Mouse (Mus musculus): ENCODE results near the gene Gsto1. TPM values are rescaled to one million over a fixed set of nuclear protein-coding genes. Genes with fewer than 3 reads are reported as not detected.
A peak's percentile ranks its signal among the peaks of the same experiment; 100 is the strongest.

Gsto1 gene
- total and polyA plus RNA-seq, 2 experiments: 116 to 149 TPM

- H3K9ac ChIP-seq (ENCODE audit: low read depth, low read length): no peak overlapping the region
- DNase-seq (ENCODE audit: extremely low read depth, low read depth, low spot score): no peak
- peaks cover 3% of the 10 kb centered on the region; the same call in 1 of the 2 replicates for H3K4me1 ChIP-seq (ENCODE audit: control insufficient read depth, insufficient read depth, low read length)
- H3K36me3 ChIP-seq (ENCODE audit: control insufficient read depth, insufficient read depth, low read length): peaks cover 4% of the 10 kb centered on the region; the same call in 1 of the 2 replicates
- H3K4me3 ChIP-seq (ENCODE audit: insufficient read depth, low read depth, low read length): no peak overlapping the region
- 89% methylated on average over 3 of the region's 3 CpGs for WGBS
- no peaks in the 10 kb centered on the region for H3K27me3 ChIP-seq (ENCODE audit: control insufficient read depth, insufficient read depth, low read length)
- TF ChIP-seq POLR2A (IDR thresholded peaks at IDR 0.05; ENCODE audit: extremely low read depth, insufficient read depth, low read length) (no peak), CTCF (IDR thresholded peaks at IDR 0.05; ENCODE audit: low read depth, low read length) (no peak)
- H3K79me2 ChIP-seq (ENCODE audit: control insufficient read depth, insufficient read depth, low read length): no peaks in the 10 kb centered on the region
- H3K27ac ChIP-seq (replicated peaks; ENCODE audit: insufficient read depth, low read depth, low read length): no peak overlapping the region
These were observed 1.7 kb upstream of the Gsto1 start for GRCm38 (mm10) chr19:47853053-47853452.

- no peaks in the 10 kb centered on the region for H3K79me2 ChIP-seq (ENCODE audit: control insufficient read depth, insufficient read depth, low read length)
- peaks cover 11% of the 10 kb centered on the region for H3K36me3 ChIP-seq (ENCODE audit: control insufficient read depth, insufficient read depth, low read length)
- no peaks in the 10 kb centered on the region for H3K27me3 ChIP-seq (ENCODE audit: control insufficient read depth, insufficient read depth, low read length)
- 0 out of 2 replicates have a peak overlapping the region, but pooled peaks have one; percentile 3 for H3K9ac ChIP-seq (ENCODE audit: low read depth, low read length)
- no peak overlapping the region for H3K27ac ChIP-seq (replicated peaks; ENCODE audit: insufficient read depth, low read depth, low read length)
- peak overlapping the region; percentile 92 for H3K4me3 ChIP-seq (ENCODE audit: insufficient read depth, low read depth, low read length)
- H3K4me1 ChIP-seq (ENCODE audit: control insufficient read depth, insufficient read depth, low read length): peaks cover 3% of the 10 kb centered on the region; the same call in 1 of the 2 replicates
- 38% methylated on average over 13 of the region's 13 CpGs for WGBS
- no peak for DNase-seq (ENCODE audit: extremely low read depth, low read depth, low spot score)
- TF ChIP-seq POLR2A (IDR thresholded peaks at IDR 0.05; ENCODE audit: extremely low read depth, insufficient read depth, low read length): no peak
- no peak for TF ChIP-seq CTCF (IDR thresholded peaks at IDR 0.05; ENCODE audit: low read depth, low read length)
These were observed 597 bp upstream of the Gsto1 start for GRCm38 (mm10) chr19:47853951-47854795.

GRCm38 (mm10) chr19:47857957-47858942, 3.5 kb downstream of the Gsto1 start:
- Histone ChIP-seq H3K27ac (replicated peaks; ENCODE audit: insufficient read depth, low read depth, low read length) (no peak overlapping the region), H3K9ac (ENCODE audit: low read depth, low read length) (no peak overlapping the region), H3K4me3 (ENCODE audit: insufficient read depth, low read depth, low read length) (no peak overlapping the region), H3K79me2 (ENCODE audit: control insufficient read depth, insufficient read depth, low read length) (no peaks in the 10 kb centered on the region), H3K36me3 (ENCODE audit: control insufficient read depth, insufficient read depth, low read length) (peaks cover 31% of the 10 kb centered on the region), H3K4me1 (ENCODE audit: control insufficient read depth, insufficient read depth, low read length) (peaks cover 3% of the 10 kb centered on the region; the same call in 1 of the 2 replicates), H3K27me3 (ENCODE audit: control insufficient read depth, insufficient read depth, low read length) (no peaks in the 10 kb centered on the region)
- WGBS: 93% methylated on average over 18 of the region's 18 CpGs
- DNase-seq (ENCODE audit: extremely low read depth, low read depth, low spot score): no peak
- TF ChIP-seq POLR2A (IDR thresholded peaks at IDR 0.05; ENCODE audit: extremely low read depth, insufficient read depth, low read length) (no peak), CTCF (IDR thresholded peaks at IDR 0.05; ENCODE audit: low read depth, low read length) (no peak)

GRCm38 (mm10) chr19:47859180-47859579, 4.4 kb downstream of the Gsto1 start:
- no peak overlapping the region for H3K9ac ChIP-seq (ENCODE audit: low read depth, low read length)
- TF ChIP-seq CTCF (IDR thresholded peaks at IDR 0.05; ENCODE audit: low read depth, low read length): no peak
- no peak for TF ChIP-seq POLR2A (IDR thresholded peaks at IDR 0.05; ENCODE audit: extremely low read depth, insufficient read depth, low read length)
- no peaks in the 10 kb centered on the region for H3K79me2 ChIP-seq (ENCODE audit: control insufficient read depth, insufficient read depth, low read length)
- H3K27ac ChIP-seq (replicated peaks; ENCODE audit: insufficient read depth, low read depth, low read length): no peak overlapping the region
- no peak for DNase-seq (ENCODE audit: extremely low read depth, low read depth, low spot score)
- H3K4me3 ChIP-seq (ENCODE audit: insufficient read depth, low read depth, low read length): no peak overlapping the region
- H3K36me3 ChIP-seq (ENCODE audit: control insufficient read depth, insufficient read depth, low read length): peaks cover 32% of the 10 kb centered on the region
- peaks cover 3% of the 10 kb centered on the region; the same call in 1 of the 2 replicates for H3K4me1 ChIP-seq (ENCODE audit: control insufficient read depth, insufficient read depth, low read length)
- 93% methylated on average over 8 of the region's 8 CpGs for WGBS
- no peaks in the 10 kb centered on the region for H3K27me3 ChIP-seq (ENCODE audit: control insufficient read depth, insufficient read depth, low read length)

- TF ChIP-seq POLR2A (IDR thresholded peaks at IDR 0.05; ENCODE audit: extremely low read depth, insufficient read depth, low read length): no peak
- no peak for TF ChIP-seq CTCF (IDR thresholded peaks at IDR 0.05; ENCODE audit: low read depth, low read length)
- H3K27me3 ChIP-seq (ENCODE audit: control insufficient read depth, insufficient read depth, low read length): no peaks in the 10 kb centered on the region
- no peaks in the 10 kb centered on the region for H3K79me2 ChIP-seq (ENCODE audit: control insufficient read depth, insufficient read depth, low read length)
- no peaks in the 10 kb centered on the region for H3K4me1 ChIP-seq (ENCODE audit: control insufficient read depth, insufficient read depth, low read length)
- peaks cover 34% of the 10 kb centered on the region for H3K36me3 ChIP-seq (ENCODE audit: control insufficient read depth, insufficient read depth, low read length)
- no peak overlapping the region for H3K9ac ChIP-seq (ENCODE audit: low read depth, low read length)
- DNase-seq (ENCODE audit: extremely low read depth, low read depth, low spot score): no peak
- H3K4me3 ChIP-seq (ENCODE audit: insufficient read depth, low read depth, low read length): no peak overlapping the region
- no peak overlapping the region for H3K27ac ChIP-seq (replicated peaks; ENCODE audit: insufficient read depth, low read depth, low read length)
- 88% methylated on average over 3 of the region's 3 CpGs for WGBS
These were observed 7.8 kb downstream of the Gsto1 start for GRCm38 (mm10) chr19:47862581-47862980.

Measured in liver, adult 2 months (tissue).